Comparison of ENCODE assay signal across 14 mouse cellular contexts in genomic region chr9:16344902-16345855, GRCm38 (mm10).
DNase-seq lines count a peak whose midpoint lies in the region; ATAC-seq and TF ChIP-seq lines count a peak whose summit lies in the region.
"Had no signal": no experiment of that assay in that cellular context is flagged by ENCODE, and none has a peak within 500 bp of the region (broad histone marks: within the 10 kb centered on the region; RNA-seq: fewer than 3 reads in every experiment).

No protein-coding gene starts in this region.

- no peaks in the 10 kb centered on the region for H3K36me3 ChIP-seq in hindbrain, embryonic 13.5 days
- no peaks in the 10 kb centered on the region for H3K36me3 ChIP-seq in hindbrain, embryonic 11.5 days (ENCODE audit: control insufficient read depth, insufficient read depth, low read length)
- no peaks in the 10 kb centered on the region for H3K36me3 ChIP-seq in hindbrain, embryonic 14.5 days (replicated peaks; ENCODE audit: control insufficient read depth, insufficient read depth)
- H3K36me3 ChIP-seq: embryonic facial prominence, embryonic 13.5 days; limb, embryonic 12.5 days had no signal

- peaks cover 39% of the 10 kb centered on the region for H3K4me1 ChIP-seq in hindbrain, embryonic 13.5 days (replicated peaks)
- H3K4me1 ChIP-seq in hindbrain, embryonic 11.5 days (replicated peaks; ENCODE audit: control insufficient read depth, insufficient read depth, low read length), result no peaks in the 10 kb centered on the region
- H3K4me1 ChIP-seq in hindbrain, embryonic 14.5 days (replicated peaks; ENCODE audit: control insufficient read depth, insufficient read depth, low read length), result peaks cover 27% of the 10 kb centered on the region
- H3K4me1 ChIP-seq: embryonic facial prominence, embryonic 13.5 days; limb, embryonic 12.5 days had no signal

- peak; percentile 72 for ATAC-seq in hindbrain, embryonic 13.5 days (ENCODE audit: low FRiP score)
- no peak for ATAC-seq in hindbrain, embryonic 11.5 days (ENCODE audit: low FRiP score)
- ATAC-seq in hindbrain, embryonic 14.5 days (ENCODE audit: low FRiP score), result peak; percentile 73
- ATAC-seq: CD4-positive, CD25-positive, alpha-beta regulatory T cell, adult 4 months had no signal

- no peaks in the 10 kb centered on the region for H3K9me3 ChIP-seq in hindbrain, embryonic 13.5 days
- no peaks in the 10 kb centered on the region for H3K9me3 ChIP-seq in hindbrain, embryonic 11.5 days (ENCODE audit: control insufficient read depth, low read length)
- H3K9me3 ChIP-seq in hindbrain, embryonic 14.5 days (ENCODE audit: control insufficient read depth, low read length), result no peaks in the 10 kb centered on the region
- H3K9me3 ChIP-seq: embryonic facial prominence, embryonic 13.5 days; limb, embryonic 12.5 days had no signal

- 60% methylated on average over 11 of the region's 11 CpGs for WGBS in hindbrain, embryonic 13.5 days
- 82% methylated on average over 11 of the region's 11 CpGs for WGBS in hindbrain, embryonic 11.5 days
- 54% methylated on average over 11 of the region's 11 CpGs for WGBS in hindbrain, embryonic 14.5 days

- TF ChIP-seq CTCF in gastrocnemius, adult 2 months (IDR thresholded peaks at IDR 0.05), result no peak

- DNase-seq in hindbrain, embryonic 11.5 days (ENCODE audit: low spot score), result no peak
- DNase-seq in hindbrain, embryonic 14.5 days (ENCODE audit: low spot score), result peak; percentile 43
- peak; percentile 40 to 55 for DNase-seq in left cerebral cortex, postnatal 14 days (ENCODE audit: low spot score in 2 of 2)
- DNase-seq in right cerebral cortex, postnatal 10 days (ENCODE audit: low spot score in 2 of 2), result peak; percentile 49 to 74
- no peak for DNase-seq in adrenal gland, postnatal 25 days
- no peak for DNase-seq in gastrocnemius, adult 2 months
- DNase-seq in c-Kit-positive CD71-positive TER-119-positive erythroid progenitor cells, embryonic 14.5 days (ENCODE audit: low spot score), result no peak
- DNase-seq: heart, adult 2 months; lung, postnatal 4 days; thymus, adult 18-20 months had no signal

- H3K4me2 ChIP-seq in hindbrain, embryonic 13.5 days, result no peak overlapping the region
- no peak overlapping the region for H3K4me2 ChIP-seq in hindbrain, embryonic 11.5 days (replicated peaks; ENCODE audit: low read depth, low read length)
- peak overlapping the region; percentile 16; the same call in 1 of the 2 replicates for H3K4me2 ChIP-seq in hindbrain, embryonic 14.5 days (replicated peaks)
- H3K4me2 ChIP-seq: embryonic facial prominence, embryonic 13.5 days; limb, embryonic 12.5 days had no signal

- H3K27me3 ChIP-seq in hindbrain, embryonic 13.5 days, result no peaks in the 10 kb centered on the region
- H3K27me3 ChIP-seq in hindbrain, embryonic 11.5 days (ENCODE audit: control insufficient read depth, insufficient read depth, low read length), result no peaks in the 10 kb centered on the region
- no peaks in the 10 kb centered on the region for H3K27me3 ChIP-seq in hindbrain, embryonic 14.5 days (ENCODE audit: control insufficient read depth, insufficient read depth, low read length)
- H3K27me3 ChIP-seq: embryonic facial prominence, embryonic 13.5 days; limb, embryonic 12.5 days had no signal

- peak overlapping the region; percentile 60 for H3K27ac ChIP-seq in hindbrain, embryonic 13.5 days
- H3K27ac ChIP-seq in hindbrain, embryonic 11.5 days (ENCODE audit: low read depth, low read length), result no peak overlapping the region
- H3K27ac ChIP-seq in hindbrain, embryonic 14.5 days, result peak overlapping the region; percentile 65
- no peak overlapping the region for H3K27ac ChIP-seq in gastrocnemius, adult 2 months
- H3K27ac ChIP-seq: embryonic facial prominence, embryonic 13.5 days; heart, adult 2 months; limb, embryonic 12.5 days had no signal

- H3K9ac ChIP-seq in hindbrain, embryonic 13.5 days, result no peak overlapping the region
- no peak overlapping the region for H3K9ac ChIP-seq in hindbrain, embryonic 11.5 days (ENCODE audit: low read depth, low read length)
- H3K9ac ChIP-seq in hindbrain, embryonic 14.5 days, result no peak overlapping the region
- H3K9ac ChIP-seq: embryonic facial prominence, embryonic 13.5 days; limb, embryonic 12.5 days had no signal

- H3K4me3 ChIP-seq in hindbrain, embryonic 13.5 days, result no peak overlapping the region
- no peak overlapping the region for H3K4me3 ChIP-seq in hindbrain, embryonic 11.5 days (ENCODE audit: low read depth, low read length)
- H3K4me3 ChIP-seq in hindbrain, embryonic 14.5 days (replicated peaks; ENCODE audit: low read length), result no peak overlapping the region
- no peak overlapping the region for H3K4me3 ChIP-seq in gastrocnemius, adult 2 months
- H3K4me3 ChIP-seq: embryonic facial prominence, embryonic 13.5 days; heart, adult 2 months; limb, embryonic 12.5 days had no signal

- intact Hi-C loops in left cerebral cortex, postnatal 14 days (cut with DNase I), result no loop called here
- intact Hi-C loops in gastrocnemius, adult 2 months (cut with DNase I), result no loop called here

Comparison
In these comparisons a context has a peak if more than half of its experiments do, and no peak if none do; other contexts are left out.
1. H3K27ac ChIP-seq: peak in hindbrain, embryonic 13.5 days (single experiment) and hindbrain, embryonic 14.5 days (single experiment); none in hindbrain, embryonic 11.5 days (single experiment) and gastrocnemius, adult 2 months (single experiment).
2. DNase-seq: peak in hindbrain, embryonic 14.5 days (single experiment), left cerebral cortex, postnatal 14 days (2 of 2) and right cerebral cortex, postnatal 10 days (2 of 2); none in hindbrain, embryonic 11.5 days (single experiment), adrenal gland, postnatal 25 days (single experiment), gastrocnemius, adult 2 months (single experiment) and c-Kit-positive CD71-positive TER-119-positive erythroid progenitor cells, embryonic 14.5 days (single experiment).